Mouse (Mus musculus): Measurements from ENCODE around the gene Susd6. TPM values are rescaled to one million over a fixed set of nuclear protein-coding genes. Genes with fewer than 3 reads are reported as not detected.

The Susd6 gene
- total and polyA plus RNA-seq, 3 experiments = 7.8 to 11.0 (median 8.7) TPM

GRCm38 (mm10) chr12:80828020-80828419, 37.7 kb downstream of the Susd6 start:
- H3K27me3 ChIP-seq (replicated peaks) = no peaks in the 10 kb centered on the region
- no peak for DNase-seq (ENCODE audit: extremely low read depth)
- peaks cover 5 to 45% of the 10 kb centered on the region in 2 experiments for H3K36me3 ChIP-seq (replicated peaks in 1 of 2; ENCODE audit: control insufficient read depth in 1 of 2, insufficient read depth in 1 of 2, low read length in 1 of 2)
- no peak overlapping the region for H3K4me2 ChIP-seq (ENCODE audit: insufficient read depth, low read depth, poor library complexity, severe bottlenecking)
- 0 out of 2 replicates have a peak, but pooled peaks cover 2% of the 10 kb centered on the region for H3K79me2 ChIP-seq (replicated peaks; ENCODE audit: control insufficient read depth, extremely low read depth, insufficient read depth, poor library complexity, severe bottlenecking)
- H3K4me1 ChIP-seq (ENCODE audit: control insufficient read depth in 1 of 2, insufficient read depth in 2 of 2) = peaks cover 0 to under 1% of the 10 kb centered on the region in 2 experiments; a peak in 1 of 4 replicates
- dilution Hi-C loops (cut with MboI; ENCODE audit: extremely low pct_ligation_motif_present, extremely low pct_unique_long_range_greater_than_20kb, low sequenced_read_pairs) = no loop called here
- H3K4me3 ChIP-seq (replicated peaks in 1 of 3; ENCODE audit: low read depth in 2 of 3, low read length in 2 of 3, poor library complexity in 1 of 3) = no peak overlapping the region
- in situ Hi-C loops (cut with MboI; ENCODE audit: low pct_ligation_motif_present, low pct_unique_long_range_greater_than_20kb, low sequenced_read_pairs) = no loop called here
- TF ChIP-seq ZC3H11A (IDR thresholded peaks at IDR 0.05; ENCODE audit: low read depth, low read length) (no peak), NRF1 (IDR thresholded peaks at IDR 0.05; ENCODE audit: low read depth, low read length) (no peak), JUND (conservative IDR thresholded peaks at IDR 0.05; ENCODE audit: low read depth, low read length) (no peak), ZMIZ1 (IDR thresholded peaks at IDR 0.05; ENCODE audit: low read depth, low read length) (no peak), CHD2 (IDR thresholded peaks at IDR 0.05; ENCODE audit: low read length) (no peak), TBP (conservative IDR thresholded peaks at IDR 0.05; ENCODE audit: low read depth, low read length) (no peak), MEF2A (IDR thresholded peaks at IDR 0.05; ENCODE audit: borderline replicate concordance, low read depth, low read length) (no peak), ZNF384 (IDR thresholded peaks at IDR 0.05; ENCODE audit: low read depth, low read length) (no peak), POLR2AphosphoS2 (IDR thresholded peaks at IDR 0.05; ENCODE audit: low read depth, low read length) (no peak), NELFE (IDR thresholded peaks at IDR 0.05; ENCODE audit: low read depth, low read length) (no peak), MAZ (IDR thresholded peaks at IDR 0.05; ENCODE audit: low read depth, low read length) (no peak), SMC3 (IDR thresholded peaks at IDR 0.05; ENCODE audit: low read depth, low read length) (no peak), USF1 (IDR thresholded peaks at IDR 0.05; ENCODE audit: low read depth, low read length) (no peak), UBTF (IDR thresholded peaks at IDR 0.05; ENCODE audit: low read depth, low read length) (no peak), ZKSCAN1 (IDR thresholded peaks at IDR 0.05; ENCODE audit: borderline replicate concordance, low read depth, low read length) (no peak), IRF4 (IDR thresholded peaks at IDR 0.05; ENCODE audit: low read depth, low read length) (no peak), MXI1 (IDR thresholded peaks at IDR 0.05; ENCODE audit: low read depth, low read length) (no peak), RCOR1 (conservative IDR thresholded peaks at IDR 0.05; ENCODE audit: low read depth, low read length) (no peak)
- no peak overlapping the region for H3K27ac ChIP-seq (ENCODE audit: insufficient read depth, low read depth)
- no peak overlapping the region for H3K9ac ChIP-seq (ENCODE audit: insufficient read depth, low read depth)
- no peaks in the 10 kb centered on the region for H3K9me3 ChIP-seq (replicated peaks; ENCODE audit: low read length)

GRCm38 (mm10) chr12:80828951-80829350, 38.6 kb downstream of the Susd6 start:
- no peaks in the 10 kb centered on the region for H3K9me3 ChIP-seq (replicated peaks; ENCODE audit: low read length)
- H3K4me3 ChIP-seq (replicated peaks in 1 of 3; ENCODE audit: low read depth in 2 of 3, low read length in 2 of 3, poor library complexity in 1 of 3) = no peak overlapping the region
- H3K9ac ChIP-seq (ENCODE audit: insufficient read depth, low read depth) = no peak overlapping the region
- no peak for DNase-seq (ENCODE audit: extremely low read depth)
- in situ Hi-C loops (cut with MboI; ENCODE audit: low pct_ligation_motif_present, low pct_unique_long_range_greater_than_20kb, low sequenced_read_pairs) = no loop called here
- H3K36me3 ChIP-seq (replicated peaks in 1 of 2; ENCODE audit: control insufficient read depth in 1 of 2, insufficient read depth in 1 of 2, low read length in 1 of 2) = peaks cover 5 to 44% of the 10 kb centered on the region in 2 experiments
- H3K4me2 ChIP-seq (ENCODE audit: insufficient read depth, low read depth, poor library complexity, severe bottlenecking) = no peak overlapping the region
- H3K27me3 ChIP-seq (replicated peaks) = no peaks in the 10 kb centered on the region
- TF ChIP-seq CTCF (conservative IDR thresholded peaks at IDR 0.05 in 1 of 2, IDR thresholded peaks at IDR 0.05 in 1 of 2; ENCODE audit: low read depth in 2 of 2, low read length in 2 of 2) = no peak
- no peak for TF ChIP-seq TBP (conservative IDR thresholded peaks at IDR 0.05; ENCODE audit: low read depth, low read length)
- TF ChIP-seq ZNF384 (IDR thresholded peaks at IDR 0.05; ENCODE audit: low read depth, low read length) = no peak
- TF ChIP-seq ZMIZ1 (IDR thresholded peaks at IDR 0.05; ENCODE audit: low read depth, low read length) = no peak
- no peak for TF ChIP-seq CHD2 (IDR thresholded peaks at IDR 0.05; ENCODE audit: low read length)
- TF ChIP-seq IRF4 (IDR thresholded peaks at IDR 0.05; ENCODE audit: low read depth, low read length) = no peak
- no peak for TF ChIP-seq POLR2AphosphoS2 (IDR thresholded peaks at IDR 0.05; ENCODE audit: low read depth, low read length)
- no peak for TF ChIP-seq TCF12 (IDR thresholded peaks at IDR 0.05; ENCODE audit: low read depth, low read length)
- no peak for TF ChIP-seq ETS1 (conservative IDR thresholded peaks at IDR 0.05; ENCODE audit: low read depth, low read length)
- TF ChIP-seq UBTF (IDR thresholded peaks at IDR 0.05; ENCODE audit: low read depth, low read length) = no peak
- TF ChIP-seq MEF2A (IDR thresholded peaks at IDR 0.05; ENCODE audit: borderline replicate concordance, low read depth, low read length) = no peak
- no peak for TF ChIP-seq USF1 (IDR thresholded peaks at IDR 0.05; ENCODE audit: low read depth, low read length)
- no peak for TF ChIP-seq SIN3A (IDR thresholded peaks at IDR 0.05; ENCODE audit: low read length)
- no peak for TF ChIP-seq E2F4 (IDR thresholded peaks at IDR 0.05; ENCODE audit: insufficient replicate concordance, low read depth, low read length)
- TF ChIP-seq ZKSCAN1 (IDR thresholded peaks at IDR 0.05; ENCODE audit: borderline replicate concordance, low read depth, low read length) = no peak
- TF ChIP-seq MAX (IDR thresholded peaks at IDR 0.05; ENCODE audit: low read length) = no peak
- dilution Hi-C loops (cut with MboI; ENCODE audit: extremely low pct_ligation_motif_present, extremely low pct_unique_long_range_greater_than_20kb, low sequenced_read_pairs) = no loop called here
- peaks cover 0 to 10% of the 10 kb centered on the region in 2 experiments; a peak in 2 of 4 replicates for H3K4me1 ChIP-seq (ENCODE audit: control insufficient read depth in 1 of 2, insufficient read depth in 2 of 2)
- H3K27ac ChIP-seq (ENCODE audit: insufficient read depth, low read depth) = no peak overlapping the region
- H3K79me2 ChIP-seq (replicated peaks; ENCODE audit: control insufficient read depth, extremely low read depth, insufficient read depth, poor library complexity, severe bottlenecking) = 0 out of 2 replicates have a peak, but pooled peaks cover 2% of the 10 kb centered on the region

Measured in CH12.LX (cell line).